Mouse (Mus musculus): ENCODE measurements around the gene Sptbn2. TPM values are rescaled to one million over a fixed set of nuclear protein-coding genes. Genes with fewer than 3 reads are reported as not detected.

The Sptbn2 gene
- polyA plus RNA-seq (2016; fragmentation: Nextera tagmentation; extraction: Ambion mirVana), result 2.6 and 2.7 TPM in 2 replicates

- Histone ChIP-seq H3K9me3 (no peaks in the 10 kb centered on the region), H3K36me3 (no peaks in the 10 kb centered on the region), H3K27me3 (peaks cover 52% of the 10 kb centered on the region), H3K4me1 (replicated peaks) (peaks cover 10% of the 10 kb centered on the region; the same call in 1 of the 2 replicates), H3K4me3 (replicated peaks) (peak within 1 kb of the TSS; percentile 66), H3K27ac (no peak within 1 kb of the TSS), H3K9ac (replicated peaks) (peak within 1 kb of the TSS; percentile 75), H3K4me2 (peak within 1 kb of the TSS; percentile 100)
- ATAC-seq (ENCODE audit: insufficient number of reproducible peaks, insufficient read depth, low FRiP score, low TSS enrichment, low read depth), result no peak
- WGBS, result 6% methylated on average over 13 of the region's 13 CpGs
These were observed at the start of gene Sptbn2 for GRCm38 (mm10) chr19:4711098-4711600. Gene Sptbn2 (plus strand): TSS chr19:4711167.

- no peak for ATAC-seq (ENCODE audit: insufficient number of reproducible peaks, insufficient read depth, low FRiP score, low TSS enrichment, low read depth)
- no peak overlapping the region for H3K27ac ChIP-seq
- no peak overlapping the region for H3K4me2 ChIP-seq
These were observed 44.2 kb upstream of the Sptbn2 start for GRCm38 (mm10) chr19:4666815-4667214.

GRCm38 (mm10) chr19:4670776-4671175, 40.2 kb upstream of the Sptbn2 start:
- H3K9me3 ChIP-seq, result no peaks in the 10 kb centered on the region
- no peaks in the 10 kb centered on the region for H3K27me3 ChIP-seq
- no peaks in the 10 kb centered on the region for H3K36me3 ChIP-seq
- H3K9ac ChIP-seq (replicated peaks), result no peak overlapping the region
- H3K27ac ChIP-seq, result no peak overlapping the region
- H3K4me1 ChIP-seq (replicated peaks), result no peaks in the 10 kb centered on the region
- no peak overlapping the region for H3K4me3 ChIP-seq (replicated peaks)
- H3K4me2 ChIP-seq, result no peak overlapping the region
- 64% methylated on average over 4 of the region's 4 CpGs for WGBS
- ATAC-seq (ENCODE audit: insufficient number of reproducible peaks, insufficient read depth, low FRiP score, low TSS enrichment, low read depth), result no peak

More at GRCm38 (mm10) chr19:4666815-4667214, 44.2 kb upstream of the Sptbn2 start:
- no peaks in the 10 kb centered on the region for H3K4me1 ChIP-seq (replicated peaks)
- H3K9me3 ChIP-seq, result no peaks in the 10 kb centered on the region
- H3K36me3 ChIP-seq, result no peaks in the 10 kb centered on the region
- no peaks in the 10 kb centered on the region for H3K27me3 ChIP-seq
- H3K4me3 ChIP-seq (replicated peaks), result no peak overlapping the region
- no peak overlapping the region for H3K9ac ChIP-seq (replicated peaks)

- no peaks in the 10 kb centered on the region for H3K27me3 ChIP-seq
- 77% methylated on average over 6 of the region's 6 CpGs for WGBS
- H3K27ac ChIP-seq, result no peak overlapping the region
- H3K36me3 ChIP-seq, result no peaks in the 10 kb centered on the region
- H3K4me3 ChIP-seq (replicated peaks), result no peak overlapping the region
- no peaks in the 10 kb centered on the region for H3K9me3 ChIP-seq
- no peak overlapping the region for H3K4me2 ChIP-seq
- H3K9ac ChIP-seq (replicated peaks), result no peak overlapping the region
- ATAC-seq (ENCODE audit: insufficient number of reproducible peaks, insufficient read depth, low FRiP score, low TSS enrichment, low read depth), result no peak
- no peaks in the 10 kb centered on the region for H3K4me1 ChIP-seq (replicated peaks)
These were observed 38.6 kb upstream of the Sptbn2 start for GRCm38 (mm10) chr19:4672401-4672800.

- 0 out of 2 replicates have a peak, but pooled peaks cover 4% of the 10 kb centered on the region for H3K9me3 ChIP-seq
- H3K9ac ChIP-seq (replicated peaks), result no peak overlapping the region
- peaks cover 3% of the 10 kb centered on the region; the same call in 1 of the 2 replicates for H3K4me1 ChIP-seq (replicated peaks)
- peaks cover 35% of the 10 kb centered on the region for H3K27me3 ChIP-seq
- H3K27ac ChIP-seq, result no peak overlapping the region
- WGBS, result 50% methylated on average over 3 of the region's 3 CpGs
- ATAC-seq (ENCODE audit: insufficient number of reproducible peaks, insufficient read depth, low FRiP score, low TSS enrichment, low read depth), result no peak
- no peaks in the 10 kb centered on the region for H3K36me3 ChIP-seq
- no peak overlapping the region for H3K4me3 ChIP-seq (replicated peaks)
- no peak overlapping the region for H3K4me2 ChIP-seq
These were observed 16.6 kb upstream of the Sptbn2 start for GRCm38 (mm10) chr19:4694346-4694745.

GRCm38 (mm10) chr19:4697121-4697520, 13.8 kb upstream of the Sptbn2 start:
- no peak overlapping the region for H3K4me2 ChIP-seq
- H3K4me3 ChIP-seq (replicated peaks), result no peak overlapping the region
- no peak overlapping the region for H3K9ac ChIP-seq (replicated peaks)
- ATAC-seq (ENCODE audit: insufficient number of reproducible peaks, insufficient read depth, low FRiP score, low TSS enrichment, low read depth), result no peak
- H3K9me3 ChIP-seq, result 0 out of 2 replicates have a peak, but pooled peaks cover 4% of the 10 kb centered on the region
- H3K27ac ChIP-seq, result no peak overlapping the region
- WGBS, result 83% methylated on average over 3 of the region's 3 CpGs
- H3K27me3 ChIP-seq, result peaks cover 59% of the 10 kb centered on the region
- H3K36me3 ChIP-seq, result no peaks in the 10 kb centered on the region
- peaks cover 3% of the 10 kb centered on the region; the same call in 1 of the 2 replicates for H3K4me1 ChIP-seq (replicated peaks)

GRCm38 (mm10) chr19:4697721-4698120, 13.2 kb upstream of the Sptbn2 start:
- H3K4me3 ChIP-seq (replicated peaks), result peak overlapping the region; percentile 59
- no peak overlapping the region for H3K27ac ChIP-seq
- ATAC-seq (ENCODE audit: insufficient number of reproducible peaks, insufficient read depth, low FRiP score, low TSS enrichment, low read depth), result no peak
- WGBS, result 76% methylated on average over 9 of the region's 9 CpGs
- peak overlapping the region; percentile 50; the same call in 1 of the 2 replicates for H3K9ac ChIP-seq (replicated peaks)
- H3K4me1 ChIP-seq (replicated peaks), result peaks cover 3% of the 10 kb centered on the region; the same call in 1 of the 2 replicates
- peak overlapping the region; percentile 84 for H3K4me2 ChIP-seq
- H3K9me3 ChIP-seq, result 0 out of 2 replicates have a peak, but pooled peaks cover 4% of the 10 kb centered on the region
- H3K27me3 ChIP-seq, result peaks cover 65% of the 10 kb centered on the region
- H3K36me3 ChIP-seq, result no peaks in the 10 kb centered on the region

GRCm38 (mm10) chr19:4698205-4698677, 12.7 kb upstream of the Sptbn2 start, which contains the start of gene Gm960:
Gene Gm960 (minus strand): TSS chr19:4698668.
- under 1% methylated on average over 40 of the region's 40 CpGs for WGBS
- peak; percentile 31; the same call in 1 of the 2 replicates for ATAC-seq (ENCODE audit: insufficient number of reproducible peaks, insufficient read depth, low FRiP score, low TSS enrichment, low read depth)
- H3K9ac ChIP-seq (replicated peaks), result peak within 1 kb of the TSS; percentile 50; the same call in 1 of the 2 replicates
- peaks cover 3% of the 10 kb centered on the region; the same call in 1 of the 2 replicates for H3K4me1 ChIP-seq (replicated peaks)
- H3K4me3 ChIP-seq (replicated peaks), result peak within 1 kb of the TSS; percentile 59
- no peak within 1 kb of the TSS for H3K27ac ChIP-seq
- H3K4me2 ChIP-seq, result peak within 1 kb of the TSS; percentile 84
- peaks cover 65% of the 10 kb centered on the region for H3K27me3 ChIP-seq
- H3K36me3 ChIP-seq, result no peaks in the 10 kb centered on the region
- H3K9me3 ChIP-seq, result 0 out of 2 replicates have a peak, but pooled peaks cover 4% of the 10 kb centered on the region

- peaks cover 64% of the 10 kb centered on the region for H3K27me3 ChIP-seq
These were observed 12.1 kb upstream of the Sptbn2 start for GRCm38 (mm10) chr19:4698856-4699255.

GRCm38 (mm10) chr19:4699821-4700220, 11.1 kb upstream of the Sptbn2 start:
- H3K9me3 ChIP-seq, result 0 out of 2 replicates have a peak, but pooled peaks cover 4% of the 10 kb centered on the region
- H3K4me1 ChIP-seq (replicated peaks), result peaks cover 3% of the 10 kb centered on the region; the same call in 1 of the 2 replicates
- H3K9ac ChIP-seq (replicated peaks), result no peak overlapping the region
- no peak overlapping the region for H3K4me2 ChIP-seq
- H3K36me3 ChIP-seq, result no peaks in the 10 kb centered on the region
- H3K27me3 ChIP-seq, result peaks cover 59% of the 10 kb centered on the region
- 22% methylated on average over 5 of the region's 5 CpGs for WGBS
- no peak for ATAC-seq (ENCODE audit: insufficient number of reproducible peaks, insufficient read depth, low FRiP score, low TSS enrichment, low read depth)
- H3K27ac ChIP-seq, result no peak overlapping the region
- no peak overlapping the region for H3K4me3 ChIP-seq (replicated peaks)

More at GRCm38 (mm10) chr19:4698856-4699255, 12.1 kb upstream of the Sptbn2 start:
- Histone ChIP-seq H3K4me2 (peak overlapping the region; percentile 84), H3K9me3 (0 out of 2 replicates have a peak, but pooled peaks cover 4% of the 10 kb centered on the region), H3K36me3 (no peaks in the 10 kb centered on the region), H3K4me1 (replicated peaks) (peaks cover 3% of the 10 kb centered on the region; the same call in 1 of the 2 replicates), H3K4me3 (replicated peaks) (peak overlapping the region; percentile 59; the same call in 1 of the 2 replicates), H3K9ac (replicated peaks) (no peak overlapping the region), H3K27ac (no peak overlapping the region)
- WGBS, result 34% methylated on average over 8 of the region's 8 CpGs
- ATAC-seq (ENCODE audit: insufficient number of reproducible peaks, insufficient read depth, low FRiP score, low TSS enrichment, low read depth), result no peak

GRCm38 (mm10) chr19:4700656-4701055, 10.3 kb upstream of the Sptbn2 start:
- Histone ChIP-seq H3K4me1 (replicated peaks) (peaks cover 3% of the 10 kb centered on the region; the same call in 1 of the 2 replicates), H3K4me2 (no peak overlapping the region), H3K36me3 (no peaks in the 10 kb centered on the region), H3K9ac (replicated peaks) (no peak overlapping the region), H3K4me3 (replicated peaks) (no peak overlapping the region), H3K9me3 (0 out of 2 replicates have a peak, but pooled peaks cover 4% of the 10 kb centered on the region), H3K27me3 (peaks cover 59% of the 10 kb centered on the region), H3K27ac (no peak overlapping the region)
- 61% methylated on average over 8 of the region's 8 CpGs for WGBS
- ATAC-seq (ENCODE audit: insufficient number of reproducible peaks, insufficient read depth, low FRiP score, low TSS enrichment, low read depth), result no peak
